Mouse (Mus musculus) skeletal muscle tissue, postnatal 0 days (tissue): Measurements from ENCODE around the gene 4930474N05Rik. TPM values are rescaled to one million over a fixed set of nuclear protein-coding genes. Genes with fewer than 3 reads are reported as not detected.

ENCODE experiments used
- polyA plus RNA-seq: library from polyadenylated mRNA; unstranded; fragments of >200 nt; fragmentation: Nextera tagmentation; extraction: Ambion mirVana; gene quantifications from 2 replicates; pipeline ENCODE4 v1.2.1, GENCODE M21; 2015

The 4930474N05Rik gene
- polyA plus RNA-seq, result not detected in 2 replicates

GRCm38 (mm10) chr14:36094617-36095016 is at the start of gene 4930474N05Rik:
4930474N05Rik (plus strand) TSS chr14:36094917.

